Mouse (Mus musculus) olfactory bulb, adult 2 months (tissue): ENCODE results near the gene Ccdc85b.

Experiments
- CTCF ChIP-seq: fragments of 200-500 bp; IDR thresholded peaks from 2 replicates; pipeline ENCODE4 v1.5.1; 2012; ENCODE audit warnings: low read depth, mild to moderate bottlenecking, low read length, moderate library complexity; ENCODE audit not compliant: insufficient read depth
- POLR2A ChIP-seq: fragments of 200-500 bp; IDR thresholded peaks from 2 replicates; pipeline ENCODE4 v1.6.1; 2012; ENCODE audit warnings: mild to moderate bottlenecking, low read depth, low read length, moderate library complexity; ENCODE audit not compliant: insufficient read depth

- TF ChIP-seq CTCF, result no peak
- TF ChIP-seq POLR2A, result no peak
Measured at GRCm38 (mm10) chr19:5419630-5420029, 38.1 kb downstream of the Ccdc85b start.
